Mouse (Mus musculus) ES-Bruce4 (cell line): ENCODE data around the gene Ddx23.

ENCODE experiments used
- CTCF ChIP-seq: IDR thresholded peaks from one replicate; pipeline ENCODE4 v1.8.1; 2011; ENCODE audit warnings: low read depth, low read length
- EP300 ChIP-seq: IDR thresholded peaks from 2 replicates; pipeline ENCODE4 v1.6.1; 2011; ENCODE audit warnings: low read depth, low read length; ENCODE audit not compliant: insufficient read depth
- POLR2A ChIP-seq: IDR thresholded peaks from one replicate; pipeline ENCODE4 v1.8.1; 2011; ENCODE audit warnings: low read length; ENCODE audit not compliant: insufficient read depth

- TF ChIP-seq EP300 (no peak), CTCF (no peak), POLR2A (no peak)
Observed at GRCm38 (mm10) chr15:98704312-98704711, 41.6 kb upstream of the Ddx23 start.
